Mouse (Mus musculus) forebrain, embryonic 14.5 days (tissue): ENCODE results near the gene Slc12a8. TPM values are rescaled to one million over a fixed set of nuclear protein-coding genes. Genes with fewer than 3 reads are reported as not detected.

ENCODE experiments used
- ATAC-seq: fragments of 200-750 bp; cut with Nextera tagmentation; 2 replicates; pipeline ENCODE4 v1.8.0; 2017; ENCODE audit warnings: mild to moderate bottlenecking, moderate library complexity
- DNase-seq: peaks from one replicate; pipeline ENCODE4 v3.0.0-alpha.2; 2015; ENCODE audit warnings: low spot score
- H3K27ac ChIP-seq: fragments of 300-500 bp; sonication (generic); 2 replicates; pipeline ENCODE4 v1.5.1; 2014; ENCODE audit warnings: low read depth, mild to moderate bottlenecking, control low read depth, low read length, moderate library complexity
- H3K27me3 ChIP-seq: fragments of 300-500 bp; sonication (generic); replicated peaks from 2 replicates; pipeline ENCODE4 v1.6.1; 2014; ENCODE audit warnings: low read length, control low read depth, mixed read lengths; ENCODE audit not compliant: control insufficient read depth, insufficient read depth
- H3K36me3 ChIP-seq: fragments of 300-500 bp; sonication (generic); 2 replicates; pipeline ENCODE4 v1.6.1; 2014; ENCODE audit warnings: low read length, control low read depth; ENCODE audit not compliant: control insufficient read depth, insufficient read depth
- H3K4me1 ChIP-seq: fragments of 300-500 bp; sonication (generic); 2 replicates; pipeline ENCODE4 v1.6.1; 2014; ENCODE audit warnings: antibody characterized with exemption, low read length, control low read depth; ENCODE audit not compliant: control insufficient read depth, insufficient read depth
- H3K4me2 ChIP-seq: fragments of 300-500 bp; sonication (generic); 2 replicates; pipeline ENCODE4 v1.6.1; 2014; ENCODE audit warnings: mild to moderate bottlenecking, control low read depth, low read length
- H3K4me3 ChIP-seq: fragments of 300-500 bp; sonication (generic); 2 replicates; pipeline ENCODE4 v1.5.1; 2014; ENCODE audit warnings: low read depth, low read length, control low read depth
- H3K9ac ChIP-seq: fragments of 300-500 bp; sonication (generic); 2 replicates; pipeline ENCODE4 v1.6.1; 2014; ENCODE audit warnings: mild to moderate bottlenecking, low read length, control low read depth, moderate library complexity
- H3K9me3 ChIP-seq: fragments of 300-500 bp; sonication (generic); replicated peaks from 2 replicates; pipeline ENCODE4 v1.6.1; 2016; ENCODE audit warnings: low read length, control low read depth, mixed read lengths; ENCODE audit not compliant: control insufficient read depth
- WGBS: fragments of 180-500 bp; shearing (Covaris S2); extraction: QIAGEN DNeasy Blood & Tissue Kit; methylation state at CpG from one replicate; pipeline ENCODE4 v1.1.7; 2014; 5-methylcytosine and 5-hydroxymethylcytosine counted together
- polyA plus RNA-seq: library from polyadenylated mRNA; unstranded; fragments of >200 nt; fragmentation: Nextera tagmentation; extraction: Ambion mirVana; gene quantifications from 2 replicates; pipeline ENCODE4 v1.2.1, GENCODE M21; 2014

Slc12a8 gene
- polyA plus RNA-seq, 1 experiment from 2014 or later: 0.67 TPM

DNA sequence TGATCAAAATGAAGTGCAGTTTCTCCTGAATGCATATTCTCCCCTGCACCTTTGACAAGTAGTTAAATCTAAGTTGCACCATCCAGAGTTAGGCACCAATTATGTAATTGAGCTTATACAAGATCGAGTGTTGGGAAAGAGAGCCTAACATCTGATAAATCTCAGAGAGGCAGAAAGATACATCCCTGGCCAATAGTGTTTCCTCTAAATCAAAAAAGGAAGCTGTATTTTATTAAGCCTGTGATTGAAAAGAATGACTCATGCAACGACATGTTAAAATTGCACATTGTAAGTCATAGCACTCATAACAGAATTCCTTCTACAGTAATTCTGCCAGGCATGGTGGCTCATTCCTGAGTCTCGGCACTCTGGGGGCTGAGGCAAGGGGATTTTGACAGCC is 124.7 kb downstream of the Slc12a8 start:
- no peak overlapping the region for H3K27ac ChIP-seq
- no peak for DNase-seq
- H3K4me1 ChIP-seq: no peaks in the 10 kb centered on the region
- no peak overlapping the region for H3K4me3 ChIP-seq
- H3K9ac ChIP-seq: no peak overlapping the region
- H3K27me3 ChIP-seq: no peaks in the 10 kb centered on the region
- H3K36me3 ChIP-seq: no peaks in the 10 kb centered on the region
- 82% methylated on average over 3 of the region's 3 CpGs for WGBS
- ATAC-seq: no peak
- no peaks in the 10 kb centered on the region for H3K9me3 ChIP-seq
- H3K4me2 ChIP-seq: no peak overlapping the region

- Histone ChIP-seq H3K4me2 (no peak overlapping the region), H3K27me3 (no peaks in the 10 kb centered on the region), H3K9me3 (peaks cover 11% of the 10 kb centered on the region; the same call in 1 of the 2 replicates), H3K4me3 (no peak overlapping the region), H3K36me3 (no peaks in the 10 kb centered on the region), H3K4me1 (no peaks in the 10 kb centered on the region), H3K27ac (no peak overlapping the region), H3K9ac (no peak overlapping the region)
- WGBS: 94% methylated on average over 6 of the region's 6 CpGs
- DNase-seq (no peak), ATAC-seq (no peak)
Measured at GRCm38 (mm10) chr16:33653116-33653515, 136.0 kb downstream of the Slc12a8 start.

DNA sequence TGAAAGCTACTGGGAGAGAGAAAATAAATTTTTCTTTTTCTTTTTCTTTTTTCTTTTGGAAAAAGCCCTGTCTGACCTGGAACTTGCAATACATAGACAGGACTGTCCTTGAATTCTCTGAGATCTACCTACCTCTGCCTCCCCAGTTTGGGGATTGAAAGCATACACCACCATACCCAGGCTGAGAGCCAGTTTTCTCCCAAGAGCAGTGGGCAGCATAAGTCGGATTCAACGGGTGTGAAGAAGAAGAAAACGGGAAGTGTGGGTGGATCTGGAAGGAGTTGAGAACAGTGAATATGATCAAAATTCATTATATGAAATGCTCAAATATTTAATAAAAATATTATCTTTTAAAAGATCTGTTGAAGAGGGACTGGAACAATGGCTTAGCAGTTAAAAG is 138.3 kb downstream of the Slc12a8 start:
- WGBS: 94% methylated on average over 3 of the region's 3 CpGs
- H3K4me3 ChIP-seq: no peak overlapping the region

DNA sequence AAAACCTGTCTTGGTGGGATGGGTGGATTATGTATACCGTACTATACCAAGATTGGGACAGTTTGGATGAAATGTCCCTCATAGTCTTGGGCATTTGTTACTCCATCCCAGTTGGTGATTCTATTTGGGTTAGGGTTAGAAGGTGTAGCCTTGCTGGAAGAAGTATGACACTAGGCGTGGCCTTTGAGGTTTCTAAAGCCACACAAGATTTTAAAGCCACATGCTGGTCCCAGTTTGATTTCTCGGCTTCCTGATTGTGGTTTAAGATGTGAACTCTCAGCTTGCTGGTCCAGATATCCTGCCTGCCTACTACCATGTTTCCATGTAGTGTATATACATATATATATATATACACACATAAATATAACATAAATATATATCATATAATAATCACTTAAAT is 140.1 kb downstream of the Slc12a8 start:
- DNase-seq: no peak
- no peaks in the 10 kb centered on the region for H3K9me3 ChIP-seq
- no peak for ATAC-seq
- WGBS: 94% methylated on average over 3 of the region's 3 CpGs
- H3K9ac ChIP-seq: no peak overlapping the region
- H3K4me2 ChIP-seq: no peak overlapping the region
- H3K27me3 ChIP-seq: no peaks in the 10 kb centered on the region
- H3K27ac ChIP-seq: no peak overlapping the region
- no peak overlapping the region for H3K4me3 ChIP-seq
- H3K36me3 ChIP-seq: no peaks in the 10 kb centered on the region
- H3K4me1 ChIP-seq: no peaks in the 10 kb centered on the region

More for the DNA sequence above, 138.3 kb downstream of the Slc12a8 start:
- ATAC-seq (no peak), DNase-seq (no peak)
- no peaks in the 10 kb centered on the region for H3K36me3 ChIP-seq
- H3K4me1 ChIP-seq: no peaks in the 10 kb centered on the region
- peaks cover 5% of the 10 kb centered on the region; the same call in 1 of the 2 replicates for H3K9me3 ChIP-seq
- no peak overlapping the region for H3K27ac ChIP-seq
- H3K27me3 ChIP-seq: no peaks in the 10 kb centered on the region
- H3K4me2 ChIP-seq: no peak overlapping the region
- no peak overlapping the region for H3K9ac ChIP-seq

DNA sequence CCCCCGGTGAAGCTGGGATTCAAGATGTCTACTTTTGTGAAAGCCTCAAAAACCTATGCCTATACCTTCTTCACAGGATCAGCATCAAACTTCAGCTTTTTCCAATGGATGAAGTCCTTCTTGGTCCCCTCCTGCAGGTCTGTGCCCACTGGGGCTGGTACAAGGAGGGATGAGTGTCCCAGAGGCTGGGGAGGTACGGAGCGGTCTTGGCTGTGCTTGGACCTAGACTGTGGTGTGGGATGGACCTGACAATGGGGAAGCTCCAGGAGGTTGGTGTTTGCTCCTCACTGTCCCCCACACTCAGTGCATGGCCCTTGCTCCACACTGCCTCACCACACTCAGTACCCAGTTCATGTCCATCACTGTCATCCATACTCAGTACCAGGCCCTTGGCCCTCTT is 141.0 kb downstream of the Slc12a8 start:
- no peak overlapping the region for H3K4me2 ChIP-seq
- no peaks in the 10 kb centered on the region for H3K4me1 ChIP-seq
- no peak for ATAC-seq
- no peak overlapping the region for H3K27ac ChIP-seq
- H3K9ac ChIP-seq: no peak overlapping the region
- H3K27me3 ChIP-seq: no peaks in the 10 kb centered on the region
- 95% methylated on average over 3 of the region's 3 CpGs for WGBS
- no peaks in the 10 kb centered on the region for H3K36me3 ChIP-seq
- DNase-seq: no peak
- no peaks in the 10 kb centered on the region for H3K9me3 ChIP-seq
- no peak overlapping the region for H3K4me3 ChIP-seq

DNA sequence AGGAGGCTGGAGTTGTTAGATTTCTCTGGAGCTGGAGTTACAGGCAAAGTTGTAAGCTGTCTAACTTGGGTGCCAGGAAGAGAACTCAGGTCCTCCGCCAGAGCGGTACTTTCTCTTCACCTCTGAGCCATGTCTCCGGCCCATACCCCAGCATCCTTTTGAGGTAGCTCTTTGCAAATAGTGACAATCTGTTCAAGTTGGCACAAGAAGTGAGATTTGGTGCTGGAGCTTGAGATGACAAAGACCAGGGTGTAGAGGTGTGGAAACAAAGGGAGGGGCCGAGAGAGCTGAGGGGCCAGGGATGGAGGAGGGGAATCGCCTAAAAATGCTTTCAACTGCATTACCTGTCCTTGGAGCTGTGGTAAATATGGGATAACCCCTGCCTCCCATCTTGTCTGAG is 142.4 kb downstream of the Slc12a8 start:
- DNase-seq: no peak
- no peak overlapping the region for H3K4me2 ChIP-seq
- H3K9me3 ChIP-seq: no peaks in the 10 kb centered on the region
- no peaks in the 10 kb centered on the region for H3K27me3 ChIP-seq
- H3K4me1 ChIP-seq: no peaks in the 10 kb centered on the region
- H3K9ac ChIP-seq: no peak overlapping the region
- no peak overlapping the region for H3K4me3 ChIP-seq
- no peak overlapping the region for H3K27ac ChIP-seq
- 81% methylated on average over 5 of the region's 5 CpGs for WGBS
- no peaks in the 10 kb centered on the region for H3K36me3 ChIP-seq
- ATAC-seq: no peak

DNA sequence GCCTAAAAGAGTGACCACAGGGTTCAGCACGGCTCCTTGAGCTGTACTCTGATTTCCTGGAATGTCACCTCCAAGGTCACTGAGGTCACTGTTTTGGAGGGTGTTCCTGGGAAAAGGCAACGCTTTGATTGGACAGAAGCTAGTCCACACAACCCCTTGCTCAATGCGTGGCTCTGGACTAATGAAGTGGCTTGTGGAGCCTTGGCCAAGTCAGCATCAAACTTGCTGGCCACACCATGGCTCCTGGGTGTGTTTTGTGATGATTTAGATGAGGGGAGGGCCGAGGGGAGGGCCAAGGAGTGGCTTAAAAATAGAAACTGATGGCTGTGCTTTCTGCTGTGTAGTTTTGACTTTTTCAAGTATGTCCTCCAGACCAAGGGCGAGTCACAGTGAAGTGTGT is 143.0 kb downstream of the Slc12a8 start:
- Histone ChIP-seq H3K27ac (no peak overlapping the region), H3K9me3 (no peaks in the 10 kb centered on the region), H3K36me3 (no peaks in the 10 kb centered on the region), H3K4me3 (no peak overlapping the region), H3K4me2 (no peak overlapping the region), H3K27me3 (no peaks in the 10 kb centered on the region), H3K9ac (no peak overlapping the region), H3K4me1 (no peaks in the 10 kb centered on the region)
- WGBS: 74% methylated on average over 5 of the region's 5 CpGs
- no peak for ATAC-seq
- no peak for DNase-seq

DNA sequence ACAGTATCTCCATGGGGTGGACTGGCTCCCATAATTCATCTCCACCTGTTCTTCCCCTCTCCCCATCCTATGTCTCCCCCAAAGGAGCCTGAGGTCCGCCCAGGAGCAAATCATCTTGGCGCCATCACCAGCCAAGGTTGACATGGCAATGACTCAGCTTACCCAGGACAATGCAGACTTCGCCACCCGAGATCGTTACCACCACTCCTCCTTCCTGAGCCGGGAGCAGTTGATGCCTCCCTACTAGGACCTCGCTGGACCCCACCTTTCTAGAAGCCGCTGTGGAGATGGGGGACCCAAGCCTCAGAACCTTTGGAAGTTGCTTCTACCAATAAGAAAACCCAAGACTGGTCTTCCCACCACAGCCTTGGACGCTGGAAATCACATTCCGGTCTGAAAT is 145.7 kb downstream of the Slc12a8 start:
- ATAC-seq (no peak), DNase-seq (no peak)
- WGBS: 94% methylated on average over 10 of the region's 10 CpGs
- H3K9me3 ChIP-seq: no peaks in the 10 kb centered on the region
- no peaks in the 10 kb centered on the region for H3K27me3 ChIP-seq
- H3K36me3 ChIP-seq: no peaks in the 10 kb centered on the region
- no peak overlapping the region for H3K4me3 ChIP-seq
- H3K9ac ChIP-seq: no peak overlapping the region
- H3K27ac ChIP-seq: no peak overlapping the region
- H3K4me1 ChIP-seq: no peaks in the 10 kb centered on the region
- no peak overlapping the region for H3K4me2 ChIP-seq

GRCm38 (mm10) chr16:33666226-33666625 is 149.1 kb downstream of the Slc12a8 start:
- Histone ChIP-seq H3K4me2 (no peak overlapping the region), H3K27me3 (no peaks in the 10 kb centered on the region), H3K36me3 (no peaks in the 10 kb centered on the region), H3K9me3 (no peaks in the 10 kb centered on the region), H3K4me3 (no peak overlapping the region), H3K27ac (no peak overlapping the region), H3K9ac (no peak overlapping the region), H3K4me1 (no peaks in the 10 kb centered on the region)
- 92% methylated on average over 6 of the region's 6 CpGs for WGBS
- ATAC-seq (no peak), DNase-seq (no peak)
